Mouse (Mus musculus): ENCODE results near the gene Trcg1.

GRCm38 (mm10) chr9:57257627-57258026 is 21.3 kb downstream of the Trcg1 start:
- TF ChIP-seq CTCF (IDR thresholded peaks at IDR 0.05; ENCODE audit: low read depth, low read length) (no peak), POLR2A (IDR thresholded peaks at IDR 0.05; ENCODE audit: extremely low read depth, insufficient read depth, low read length) (no peak)
